Mouse (Mus musculus) ES-Bruce4 (cell line): ENCODE data around the gene Brms1. TPM values are rescaled to one million over a fixed set of nuclear protein-coding genes. Genes with fewer than 3 reads are reported as not detected.
A peak's percentile ranks its signal among the peaks of the same experiment; 100 is the strongest.

Experiments
- H3K27ac ChIP-seq: 2 replicates; pipeline ENCODE4 v1.5.1; 2012; ENCODE audit warnings: low read length, inconsistent platforms; ENCODE audit not compliant: insufficient read depth
- H3K27me3 ChIP-seq: 2 replicates; pipeline ENCODE4 v1.6.1; 2012; ENCODE audit warnings: mild to moderate bottlenecking, low read length, inconsistent platforms; ENCODE audit not compliant: control insufficient read depth, poor library complexity, insufficient read depth, severe bottlenecking
- H3K36me3 ChIP-seq: 2 replicates; pipeline ENCODE4 v1.6.1; 2012; ENCODE audit warnings: inconsistent platforms, mild to moderate bottlenecking, low read length, moderate library complexity; ENCODE audit not compliant: control insufficient read depth, poor library complexity, insufficient read depth, severe bottlenecking
- H3K4me1 ChIP-seq: one replicate; pipeline ENCODE4 v1.8.1; 2011; ENCODE audit warnings: low read length; ENCODE audit not compliant: control insufficient read depth, insufficient read depth
- H3K4me3 ChIP-seq: 2 replicates; pipeline ENCODE4 v1.5.1; 2011; ENCODE audit warnings: low read depth, mild to moderate bottlenecking, low read length
- H3K9ac ChIP-seq: 2 replicates; pipeline ENCODE4 v1.6.1; 2012; ENCODE audit warnings: low read depth, mild to moderate bottlenecking, inconsistent platforms; ENCODE audit not compliant: poor library complexity, severe bottlenecking
- H3K9me3 ChIP-seq: replicated peaks from 2 replicates; pipeline ENCODE4 v1.6.1; 2012; ENCODE audit warnings: mild to moderate bottlenecking, low read length, inconsistent platforms; ENCODE audit not compliant: control insufficient read depth, poor library complexity, insufficient read depth, severe bottlenecking
- CTCF ChIP-seq: IDR thresholded peaks from one replicate; pipeline ENCODE4 v1.8.1; 2011; ENCODE audit warnings: low read depth, low read length
- EP300 ChIP-seq: IDR thresholded peaks from 2 replicates; pipeline ENCODE4 v1.6.1; 2011; ENCODE audit warnings: low read depth, low read length; ENCODE audit not compliant: insufficient read depth
- POLR2A ChIP-seq: IDR thresholded peaks from one replicate; pipeline ENCODE4 v1.8.1; 2011; ENCODE audit warnings: low read length; ENCODE audit not compliant: insufficient read depth
- polyA plus RNA-seq: library from polyadenylated mRNA; stranded (reverse); fragments of >200 nt; gene quantifications from 2 replicates; pipeline ENCODE4 v1.2.4, GENCODE M21; 2011; ENCODE audit warnings: low read depth; ENCODE audit not compliant: missing spikeins, insufficient read depth, insufficient read length

Brms1 gene
- polyA plus RNA-seq, 1 experiment = 24.0 TPM

DNA sequence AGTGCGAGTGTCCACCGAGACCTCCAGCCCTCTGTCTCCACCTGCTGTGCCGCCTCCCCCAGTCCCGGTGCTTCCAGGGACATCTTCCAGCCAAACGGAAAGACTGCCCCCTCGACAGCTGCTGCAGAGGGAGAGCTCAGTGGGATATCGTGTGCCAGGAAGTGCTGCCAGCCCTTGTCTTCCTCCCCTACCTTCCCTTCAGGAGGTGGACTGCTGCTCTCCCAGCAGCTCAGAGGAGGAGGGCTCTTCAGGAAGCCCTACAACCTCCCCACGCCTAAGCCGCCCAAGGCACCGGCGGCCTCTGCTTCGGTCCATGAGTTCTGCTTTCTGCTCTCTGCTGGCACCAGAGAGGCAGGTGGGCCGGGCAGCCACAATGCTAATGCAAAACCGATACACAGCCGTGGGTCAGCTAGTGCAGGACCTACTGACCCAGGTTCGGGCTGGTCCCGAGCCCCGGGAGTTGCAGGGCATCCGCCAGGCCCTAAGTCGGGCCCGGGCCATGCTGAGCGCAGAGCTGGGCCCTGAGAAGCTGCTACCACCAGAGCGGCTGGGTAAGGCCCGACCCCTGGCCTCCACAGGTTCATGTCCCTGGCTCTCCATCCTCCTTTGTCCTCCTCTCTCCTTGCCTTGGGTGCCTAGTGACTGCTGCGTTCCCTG lies 11.1 kb downstream of the Brms1 start:
- Histone ChIP-seq H3K4me3 (peak overlapping the region; percentile 14), H3K9ac (no peak overlapping the region), H3K36me3 (no peaks in the 10 kb centered on the region), H3K27ac (no peak overlapping the region), H3K27me3 (no peaks in the 10 kb centered on the region), H3K9me3 (no peaks in the 10 kb centered on the region), H3K4me1 (peaks cover 7% of the 10 kb centered on the region)
- TF ChIP-seq CTCF (no peak), EP300 (no peak), POLR2A (no peak)

DNA sequence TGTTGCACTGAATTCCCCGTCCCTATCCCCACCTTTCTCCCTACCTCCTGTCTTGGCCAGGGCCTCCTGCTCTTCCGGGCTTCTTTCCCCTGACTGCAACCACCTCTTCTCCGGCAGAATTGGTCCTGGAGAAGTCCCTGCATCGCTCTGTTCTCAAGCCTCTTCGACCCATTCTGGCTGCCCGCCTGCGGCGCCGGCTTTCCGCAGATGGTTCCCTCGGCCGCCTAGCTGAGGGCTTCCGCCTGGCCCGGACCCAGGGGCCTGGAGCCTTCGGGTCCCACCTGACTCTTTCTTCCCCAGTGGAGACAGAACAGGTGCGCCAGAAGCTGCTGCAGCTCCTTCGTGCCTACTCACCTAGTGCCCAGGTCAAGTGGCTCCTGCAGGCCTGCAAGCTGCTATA lies 11.7 kb downstream of the Brms1 start:
- Histone ChIP-seq H3K9ac (no peak overlapping the region), H3K27me3 (no peaks in the 10 kb centered on the region), H3K36me3 (no peaks in the 10 kb centered on the region), H3K4me1 (peaks cover 10% of the 10 kb centered on the region), H3K9me3 (no peaks in the 10 kb centered on the region), H3K4me3 (peak overlapping the region; percentile 14), H3K27ac (no peak overlapping the region)
- no peak for TF ChIP-seq EP300
- TF ChIP-seq CTCF = no peak
- no peak for TF ChIP-seq POLR2A

DNA sequence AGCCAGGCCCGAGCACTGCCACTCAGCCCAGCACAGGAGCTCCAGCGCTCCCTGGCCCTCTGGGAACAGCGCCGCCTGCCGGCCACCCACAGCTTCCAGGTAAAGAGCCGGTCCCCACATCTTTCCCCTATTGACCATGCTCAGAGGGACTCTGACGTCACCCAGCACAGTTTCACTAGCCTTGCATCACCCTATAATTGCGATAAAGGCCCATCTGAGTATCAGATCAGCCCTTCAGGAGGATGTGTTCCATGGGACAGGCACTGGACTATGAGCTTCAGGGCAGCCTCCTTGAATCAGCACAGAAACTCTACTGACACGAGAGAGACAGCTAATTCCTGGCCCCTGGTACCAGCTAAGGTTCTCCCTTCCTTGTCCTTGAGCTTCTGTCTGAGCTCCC lies 12.8 kb downstream of the Brms1 start:
- peaks cover 11% of the 10 kb centered on the region for H3K4me1 ChIP-seq

DNA sequence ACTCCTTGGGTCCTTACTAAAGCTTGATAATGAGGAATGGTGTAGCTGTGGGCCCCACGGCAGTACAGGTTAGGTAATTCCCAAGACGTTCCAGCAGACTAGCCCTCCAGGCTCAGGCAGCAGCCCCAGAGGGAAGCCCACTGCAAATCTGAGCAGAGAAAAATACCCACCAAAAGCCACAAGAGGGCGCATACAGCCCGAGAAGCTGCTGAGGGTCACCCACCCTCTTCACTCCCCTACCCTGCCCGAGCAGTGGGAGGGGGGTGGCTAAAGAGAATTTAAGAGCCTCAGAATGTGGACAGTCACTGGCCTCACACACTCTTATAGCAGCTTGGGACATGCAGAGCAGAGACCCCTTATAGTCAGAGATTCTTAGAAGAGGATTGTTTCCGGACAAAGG lies 15.1 kb downstream of the Brms1 start:
- H3K27me3 ChIP-seq = no peaks in the 10 kb centered on the region
- H3K4me1 ChIP-seq = peaks cover 22% of the 10 kb centered on the region
- H3K36me3 ChIP-seq = no peaks in the 10 kb centered on the region
- no peak overlapping the region for H3K27ac ChIP-seq
- H3K9ac ChIP-seq = no peak overlapping the region
- peak; percentile 67 for TF ChIP-seq CTCF
- TF ChIP-seq EP300 = no peak
- no peaks in the 10 kb centered on the region for H3K9me3 ChIP-seq
- H3K4me3 ChIP-seq = no peak overlapping the region

More for the DNA sequence above, 12.8 kb downstream of the Brms1 start:
- TF ChIP-seq CTCF = peak; percentile 89
- TF ChIP-seq POLR2A = no peak
- no peak for TF ChIP-seq EP300
- H3K9me3 ChIP-seq = no peaks in the 10 kb centered on the region
- H3K36me3 ChIP-seq = no peaks in the 10 kb centered on the region
- H3K9ac ChIP-seq = no peak overlapping the region
- H3K27me3 ChIP-seq = no peaks in the 10 kb centered on the region
- no peak overlapping the region for H3K4me3 ChIP-seq
- no peak overlapping the region for H3K27ac ChIP-seq

DNA sequence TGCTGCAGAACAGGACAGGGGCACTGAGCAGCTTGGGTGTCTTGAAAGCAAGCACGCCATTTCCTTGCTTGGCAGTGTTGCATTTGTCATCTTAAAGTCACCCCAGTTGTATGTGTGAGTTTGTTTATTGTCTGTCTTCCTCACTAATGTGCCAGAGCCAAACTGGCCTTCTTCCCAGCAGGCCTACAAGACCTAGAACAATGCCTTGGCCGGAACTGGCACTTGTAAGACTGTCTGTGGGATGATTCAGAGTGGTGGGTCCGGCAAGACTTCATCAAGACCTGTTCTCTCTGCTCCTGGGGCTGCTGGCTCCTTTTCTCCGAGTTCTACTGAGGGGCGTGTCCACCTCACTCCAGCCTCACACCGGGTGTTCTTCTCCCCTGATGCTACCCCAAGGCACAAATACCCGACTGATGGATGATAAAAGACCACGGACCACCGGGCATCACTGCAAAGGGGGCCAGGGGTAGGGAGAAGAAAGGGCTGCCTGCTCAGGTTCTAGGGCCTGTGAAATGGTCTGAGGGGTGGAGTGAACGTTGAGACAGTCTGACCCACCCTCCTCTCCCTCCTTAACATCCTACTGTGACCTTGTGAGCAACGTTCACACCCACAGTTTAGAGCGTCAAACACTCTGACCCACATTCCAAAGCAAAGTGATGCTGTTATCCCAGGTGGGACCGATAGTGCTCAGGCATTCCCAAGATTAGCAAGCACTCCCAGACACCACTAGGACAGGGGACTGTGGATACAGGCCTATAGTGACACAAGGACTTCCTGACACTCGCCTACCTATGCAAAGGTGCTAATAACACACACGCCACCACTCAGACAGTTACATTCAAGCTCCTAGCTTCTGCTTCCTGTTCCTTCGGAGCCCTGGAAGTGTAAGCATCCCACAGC lies 17.0 kb downstream of the Brms1 start:
- Histone ChIP-seq H3K36me3 (no peaks in the 10 kb centered on the region), H3K9ac (no peak overlapping the region), H3K27me3 (no peaks in the 10 kb centered on the region), H3K9me3 (no peaks in the 10 kb centered on the region), H3K4me3 (no peak overlapping the region), H3K27ac (peak overlapping the region; percentile 79), H3K4me1 (peaks cover 31% of the 10 kb centered on the region)
- TF ChIP-seq EP300 (peak; percentile 68; the same call in 1 of the 2 replicates), POLR2A (no peak)
